Mouse (Mus musculus): ENCODE results near the gene Ufc1. TPM values are rescaled to one million over a fixed set of nuclear protein-coding genes. Genes with fewer than 3 reads are reported as not detected.
A peak's percentile ranks its signal among the peaks of the same experiment; 100 is the strongest.

Gene Ufc1
- polyA plus RNA-seq, 1 experiment from 2014 or later = 112 TPM

- Histone ChIP-seq H3K27ac (no peak overlapping the region), H3K4me1 (replicated peaks) (peaks cover 25% of the 10 kb centered on the region), H3K9me3 (no peaks in the 10 kb centered on the region), H3K4me2 (replicated peaks) (no peak overlapping the region), H3K9ac (replicated peaks) (no peak overlapping the region), H3K36me3 (peaks cover 67% of the 10 kb centered on the region), H3K27me3 (no peaks in the 10 kb centered on the region), H3K4me3 (replicated peaks) (no peak overlapping the region)
- no peak for ATAC-seq
- 88% methylated on average over 10 of the region's 10 CpGs for WGBS
Observed at GRCm38 (mm10) chr1:171277736-171278135, 17.1 kb downstream of the Ufc1 start.

GRCm38 (mm10) chr1:171276110-171276748 is 18.6 kb downstream of the Ufc1 start:
- no peaks in the 10 kb centered on the region for H3K27me3 ChIP-seq
- H3K4me3 ChIP-seq (replicated peaks) = no peak overlapping the region
- no peak for ATAC-seq
- H3K4me1 ChIP-seq (replicated peaks) = peaks cover 22% of the 10 kb centered on the region
- no peak overlapping the region for H3K9ac ChIP-seq (replicated peaks)
- H3K4me2 ChIP-seq (replicated peaks) = no peak overlapping the region
- no peak overlapping the region for H3K27ac ChIP-seq
- WGBS = 92% methylated on average over 14 of the region's 14 CpGs
- H3K36me3 ChIP-seq = peaks cover 70% of the 10 kb centered on the region
- no peaks in the 10 kb centered on the region for H3K9me3 ChIP-seq

- H3K36me3 ChIP-seq = peaks cover 70% of the 10 kb centered on the region
- no peak overlapping the region for H3K4me2 ChIP-seq (replicated peaks)
- H3K27me3 ChIP-seq = no peaks in the 10 kb centered on the region
- H3K9me3 ChIP-seq = no peaks in the 10 kb centered on the region
- 83% methylated on average over 11 of the region's 11 CpGs for WGBS
- no peak overlapping the region for H3K27ac ChIP-seq
- ATAC-seq = no peak
- H3K4me3 ChIP-seq (replicated peaks) = no peak overlapping the region
- no peak overlapping the region for H3K9ac ChIP-seq (replicated peaks)
- peaks cover 25% of the 10 kb centered on the region for H3K4me1 ChIP-seq (replicated peaks)
Observed at GRCm38 (mm10) chr1:171275144-171275734, 19.6 kb downstream of the Ufc1 start.

DNA sequence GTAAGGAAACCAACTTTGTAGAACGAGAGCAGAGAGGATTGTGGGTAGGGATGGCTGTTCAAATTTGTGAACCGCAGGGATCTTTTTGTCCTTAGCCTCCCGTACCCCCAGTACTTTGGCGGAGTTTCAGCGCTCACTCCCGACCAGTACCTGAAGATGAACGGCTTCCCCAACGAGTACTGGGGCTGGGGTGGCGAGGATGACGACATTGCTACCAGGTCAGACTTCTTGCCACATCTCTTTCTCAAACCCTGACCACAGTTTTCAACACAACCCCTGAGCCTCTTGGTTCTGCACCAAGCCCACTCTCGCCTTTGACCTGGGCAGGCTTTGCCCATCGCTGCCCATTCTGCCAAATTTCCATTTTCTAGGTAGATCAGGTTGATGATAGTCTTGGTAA is 20.7 kb downstream of the Ufc1 start:
- no peak overlapping the region for H3K27ac ChIP-seq
- H3K27me3 ChIP-seq = no peaks in the 10 kb centered on the region
- no peak overlapping the region for H3K4me3 ChIP-seq (replicated peaks)
- H3K9ac ChIP-seq (replicated peaks) = no peak overlapping the region
- no peak for ATAC-seq
- peaks cover 70% of the 10 kb centered on the region for H3K36me3 ChIP-seq
- H3K9me3 ChIP-seq = no peaks in the 10 kb centered on the region
- H3K4me1 ChIP-seq (replicated peaks) = peaks cover 20% of the 10 kb centered on the region
- no peak overlapping the region for H3K4me2 ChIP-seq (replicated peaks)
- WGBS = 93% methylated on average over 12 of the region's 12 CpGs

DNA sequence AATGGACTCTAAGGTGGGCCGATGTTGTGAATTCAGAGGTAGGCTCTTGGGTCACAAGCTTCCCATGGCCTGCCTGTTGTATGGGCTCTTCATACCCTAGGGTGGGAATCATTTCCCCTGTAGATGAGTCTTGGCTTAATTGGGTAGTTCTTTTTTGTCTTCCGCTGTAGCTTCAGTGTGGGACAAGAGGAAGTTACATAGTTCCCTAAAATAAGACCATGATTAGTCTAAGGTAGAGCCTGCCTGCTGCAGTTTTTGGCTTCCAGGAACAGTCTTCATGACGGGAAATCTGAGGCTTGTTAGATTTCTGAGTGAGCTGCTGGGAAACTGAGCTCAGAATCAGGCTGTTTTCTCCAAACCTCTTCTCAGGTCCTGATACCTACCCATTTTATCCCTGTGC is 22.7 kb downstream of the Ufc1 start:
- Histone ChIP-seq H3K9me3 (no peaks in the 10 kb centered on the region), H3K4me1 (replicated peaks) (peaks cover 20% of the 10 kb centered on the region), H3K4me3 (replicated peaks) (0 out of 2 replicates have a peak overlapping the region, but pooled peaks have one; percentile 62), H3K4me2 (replicated peaks) (0 out of 2 replicates have a peak overlapping the region, but pooled peaks have one; percentile 96), H3K27me3 (0 out of 2 replicates have a peak, but pooled peaks cover under 1% of the 10 kb centered on the region), H3K36me3 (peaks cover 54% of the 10 kb centered on the region), H3K27ac (no peak overlapping the region), H3K9ac (replicated peaks) (no peak overlapping the region)
- 98% methylated on average over 3 of the region's 3 CpGs for WGBS
- no peak for ATAC-seq

GRCm38 (mm10) chr1:171271622-171272021 is 23.2 kb downstream of the Ufc1 start:
- peak overlapping the region; percentile 96 for H3K4me2 ChIP-seq (replicated peaks)
- H3K4me1 ChIP-seq (replicated peaks) = peaks cover 20% of the 10 kb centered on the region
- WGBS = 70% methylated on average over 10 of the region's 10 CpGs
- 0 out of 2 replicates have a peak, but pooled peaks cover 3% of the 10 kb centered on the region for H3K27me3 ChIP-seq
- H3K27ac ChIP-seq = no peak overlapping the region
- H3K4me3 ChIP-seq (replicated peaks) = peak overlapping the region; percentile 62; the same call in 1 of the 2 replicates
- no peak overlapping the region for H3K9ac ChIP-seq (replicated peaks)
- no peaks in the 10 kb centered on the region for H3K9me3 ChIP-seq
- ATAC-seq = no peak
- H3K36me3 ChIP-seq = peaks cover 49% of the 10 kb centered on the region

DNA sequence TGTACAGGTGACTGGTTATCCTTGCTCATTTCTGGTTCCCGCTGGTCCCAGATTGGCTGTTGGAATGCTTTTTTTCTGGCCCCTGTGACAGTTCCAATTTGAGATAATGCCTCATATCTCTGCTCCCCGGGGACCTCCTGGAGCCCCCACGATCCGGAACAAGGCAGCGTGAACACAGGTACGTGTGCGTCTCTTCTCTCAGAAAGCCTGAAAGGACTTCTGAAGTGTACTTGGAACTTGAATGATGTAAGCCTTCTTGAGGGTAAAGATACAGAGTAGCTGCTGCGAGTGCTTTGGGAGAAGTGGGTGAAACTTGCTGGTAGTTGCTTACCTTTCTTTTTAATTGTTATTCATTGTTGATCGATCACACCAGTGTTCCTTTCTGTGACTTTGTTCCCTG is 23.6 kb downstream of the Ufc1 start:
- no peaks in the 10 kb centered on the region for H3K9me3 ChIP-seq
- H3K4me1 ChIP-seq (replicated peaks) = peaks cover 20% of the 10 kb centered on the region
- peak overlapping the region; percentile 62 for H3K4me3 ChIP-seq (replicated peaks)
- peaks cover 45% of the 10 kb centered on the region for H3K36me3 ChIP-seq
- peak overlapping the region; percentile 89 for H3K9ac ChIP-seq (replicated peaks)
- 0 out of 2 replicates have a peak, but pooled peaks cover 3% of the 10 kb centered on the region for H3K27me3 ChIP-seq
- H3K4me2 ChIP-seq (replicated peaks) = peak overlapping the region; percentile 96
- no peak for ATAC-seq
- 63% methylated on average over 9 of the region's 9 CpGs for WGBS
- no peak overlapping the region for H3K27ac ChIP-seq

GRCm38 (mm10) chr1:171270573-171270900 is 24.3 kb downstream of the Ufc1 start:
- Histone ChIP-seq H3K4me2 (replicated peaks) (peak overlapping the region; percentile 96), H3K9ac (replicated peaks) (peak overlapping the region; percentile 89), H3K4me1 (replicated peaks) (peaks cover 20% of the 10 kb centered on the region), H3K27ac (no peak overlapping the region), H3K4me3 (replicated peaks) (peak overlapping the region; percentile 62), H3K9me3 (no peaks in the 10 kb centered on the region), H3K27me3 (0 out of 2 replicates have a peak, but pooled peaks cover 3% of the 10 kb centered on the region), H3K36me3 (peaks cover 38% of the 10 kb centered on the region)
- peak; percentile 88 for ATAC-seq
- under 1% methylated on average over 19 of the region's 19 CpGs for WGBS

- 4% methylated on average over 36 of the region's 36 CpGs for WGBS
- H3K27ac ChIP-seq = peak within 1 kb of the TSS; percentile 40
- peak within 1 kb of the TSS; percentile 89 for H3K9ac ChIP-seq (replicated peaks)
- H3K4me2 ChIP-seq (replicated peaks) = peak within 1 kb of the TSS; percentile 96
- peak within 1 kb of the TSS; percentile 62 for H3K4me3 ChIP-seq (replicated peaks)
- H3K9me3 ChIP-seq = no peaks in the 10 kb centered on the region
- H3K36me3 ChIP-seq = peaks cover 33% of the 10 kb centered on the region
- ATAC-seq = peak; percentile 96
- peaks cover 20% of the 10 kb centered on the region for H3K4me1 ChIP-seq (replicated peaks)
- H3K27me3 ChIP-seq = peaks cover 7% of the 10 kb centered on the region; the same call in 1 of the 2 replicates
Observed at GRCm38 (mm10) chr1:171269848-171270572, 24.8 kb downstream of the Ufc1 start, which contains the start of gene B4galt3. Gene B4galt3, plus strand, starts transcription at chr1:171270328.

GRCm38 (mm10) chr1:171268341-171268740 is 26.5 kb downstream of the Ufc1 start:
- Histone ChIP-seq H3K27ac (no peak overlapping the region), H3K27me3 (peaks cover 8% of the 10 kb centered on the region; the same call in 1 of the 2 replicates), H3K4me2 (replicated peaks) (no peak overlapping the region), H3K36me3 (peaks cover 16% of the 10 kb centered on the region), H3K4me3 (replicated peaks) (no peak overlapping the region), H3K9ac (replicated peaks) (no peak overlapping the region), H3K4me1 (replicated peaks) (peaks cover 23% of the 10 kb centered on the region), H3K9me3 (no peaks in the 10 kb centered on the region)
- 66% methylated on average over 1 of the region's 1 CpGs for WGBS
- ATAC-seq = no peak

GRCm38 (mm10) chr1:171265971-171266744 is 28.7 kb downstream of the Ufc1 start:
- Histone ChIP-seq H3K9me3 (no peaks in the 10 kb centered on the region), H3K9ac (replicated peaks) (no peak overlapping the region), H3K36me3 (no peaks in the 10 kb centered on the region), H3K27ac (no peak overlapping the region), H3K27me3 (peaks cover 8% of the 10 kb centered on the region; the same call in 1 of the 2 replicates), H3K4me2 (replicated peaks) (no peak overlapping the region), H3K4me3 (replicated peaks) (no peak overlapping the region), H3K4me1 (replicated peaks) (peaks cover 24% of the 10 kb centered on the region)
- no peak for ATAC-seq
- WGBS = 88% methylated on average over 4 of the region's 4 CpGs

Measured in midbrain, embryonic 13.5 days (tissue).